Mouse (Mus musculus): ENCODE measurements at regions not wholly inside any gene's neighbourhood (a gene's known extent, or its start where the extent isn't known, plus 50 kb on each side); places are given as distances from the start of the nearest gene placed in this dataset.

GRCm38 (mm10) chr11:112661426-112661825 is 120.6 kb upstream of the Sox9 start:
- TF ChIP-seq CTCF (IDR thresholded peaks at IDR 0.05; ENCODE audit: low read depth) (no peak), EP300 (IDR thresholded peaks at IDR 0.05; ENCODE audit: low read depth) (no peak)
